Mouse (Mus musculus): ENCODE measurements around the gene Ttc23l. TPM values are rescaled to one million over a fixed set of nuclear protein-coding genes. Genes with fewer than 3 reads are reported as not detected.

Gene Ttc23l
- total and polyA plus RNA-seq, 3 experiments, result not detected

- no peak for TF ChIP-seq POLR2A (IDR thresholded peaks at IDR 0.05; ENCODE audit: control insufficient read depth in 1 of 2, insufficient read depth in 1 of 2, low read depth in 1 of 2, low read length in 2 of 2, poor library complexity in 1 of 2)
- TF ChIP-seq ELF1 (IDR thresholded peaks at IDR 0.05; ENCODE audit: low read depth, low read length), result no peak
- no peak for DNase-seq (ENCODE audit: low read depth, low spot score)
- no peak overlapping the region for H3K27ac ChIP-seq (ENCODE audit: control insufficient read depth, low read depth, low read length)
These were observed 40.1 kb upstream of the Ttc23l start for GRCm38 (mm10) chr15:10598259-10599225.

GRCm38 (mm10) chr15:10596871-10597270 is 38.4 kb upstream of the Ttc23l start:
- Histone ChIP-seq H3K4me1 (ENCODE audit: control insufficient read depth in 1 of 2, insufficient read depth in 2 of 2, low read length in 2 of 2) (peaks cover 0 to 9% of the 10 kb centered on the region in 2 experiments; a peak in 2 of 4 replicates), H3K9ac (ENCODE audit: control insufficient read depth, low read depth, low read length, poor library complexity, severe bottlenecking) (no peak overlapping the region), H3K9me3 (replicated peaks; ENCODE audit: insufficient read depth, low read length) (no peaks in the 10 kb centered on the region), H3K36me3 (ENCODE audit: control insufficient read depth in 1 of 2, insufficient read depth in 2 of 2, low read length in 2 of 2) (peaks cover 0 to 5% of the 10 kb centered on the region in 2 experiments; a peak in 2 of 4 replicates), H3K27me3 (ENCODE audit: control insufficient read depth in 1 of 2, insufficient read depth in 2 of 2, low read length in 2 of 2) (no peaks in the 10 kb centered on the region), H3K4me3 (ENCODE audit: control insufficient read depth in 1 of 2, insufficient read depth in 1 of 2, low read depth in 2 of 2, low read length in 2 of 2) (no peak overlapping the region), H3K79me2 (ENCODE audit: control insufficient read depth, insufficient read depth, low read length, poor library complexity) (no peaks in the 10 kb centered on the region), H3K27ac (ENCODE audit: control insufficient read depth, low read depth, low read length) (no peak overlapping the region)
- TF ChIP-seq TCF12 (IDR thresholded peaks at IDR 0.05; ENCODE audit: low read depth, low read length) (no peak), SMC3 (IDR thresholded peaks at IDR 0.05; ENCODE audit: low read depth, low read length) (no peak), TBP (IDR thresholded peaks at IDR 0.05; ENCODE audit: low read depth, low read length) (no peak), EP300 (IDR thresholded peaks at IDR 0.05; ENCODE audit: low read depth in 1 of 2, low read length in 2 of 2) (no peak), POLR2A (IDR thresholded peaks at IDR 0.05; ENCODE audit: control insufficient read depth in 1 of 2, insufficient read depth in 1 of 2, low read depth in 1 of 2, low read length in 2 of 2, poor library complexity in 1 of 2) (no peak), MEF2A (IDR thresholded peaks at IDR 0.05; ENCODE audit: extremely low read depth, insufficient replicate concordance, low read depth, low read length, poor library complexity, severe bottlenecking) (no peak), TAL1 (IDR thresholded peaks at IDR 0.05; ENCODE audit: low read length) (no peak), MAZ (IDR thresholded peaks at IDR 0.05; ENCODE audit: low read depth, low read length) (no peak), USF1 (IDR thresholded peaks at IDR 0.05; ENCODE audit: low read depth, low read length) (no peak), UBTF (IDR thresholded peaks at IDR 0.05; ENCODE audit: borderline replicate concordance, insufficient read depth, low read depth, low read length) (no peak)
- DNase-seq (ENCODE audit: low read depth, low spot score), result no peak

More at GRCm38 (mm10) chr15:10598259-10599225, 40.1 kb upstream of the Ttc23l start:
- peaks cover 0 to 9% of the 10 kb centered on the region in 2 experiments; a peak in 2 of 4 replicates for H3K4me1 ChIP-seq (ENCODE audit: control insufficient read depth in 1 of 2, insufficient read depth in 2 of 2, low read length in 2 of 2)
- no peaks in the 10 kb centered on the region for H3K27me3 ChIP-seq (ENCODE audit: control insufficient read depth in 1 of 2, insufficient read depth in 2 of 2, low read length in 2 of 2)
- H3K79me2 ChIP-seq (ENCODE audit: control insufficient read depth, insufficient read depth, low read length, poor library complexity), result no peaks in the 10 kb centered on the region
- peaks cover 0 to 5% of the 10 kb centered on the region in 2 experiments; a peak in 2 of 4 replicates for H3K36me3 ChIP-seq (ENCODE audit: control insufficient read depth in 1 of 2, insufficient read depth in 2 of 2, low read length in 2 of 2)
- H3K9ac ChIP-seq (ENCODE audit: control insufficient read depth, low read depth, low read length, poor library complexity, severe bottlenecking), result no peak overlapping the region
- no peak overlapping the region for H3K4me3 ChIP-seq (ENCODE audit: control insufficient read depth in 1 of 2, insufficient read depth in 1 of 2, low read depth in 2 of 2, low read length in 2 of 2)
- H3K9me3 ChIP-seq (replicated peaks; ENCODE audit: insufficient read depth, low read length), result no peaks in the 10 kb centered on the region

GRCm38 (mm10) chr15:10595408-10595807 is 36.9 kb upstream of the Ttc23l start:
- Histone ChIP-seq H3K9ac (ENCODE audit: control insufficient read depth, low read depth, low read length, poor library complexity, severe bottlenecking) (no peak overlapping the region), H3K27me3 (ENCODE audit: control insufficient read depth in 1 of 2, insufficient read depth in 2 of 2, low read length in 2 of 2) (no peaks in the 10 kb centered on the region), H3K27ac (ENCODE audit: control insufficient read depth, low read depth, low read length) (no peak overlapping the region), H3K79me2 (ENCODE audit: control insufficient read depth, insufficient read depth, low read length, poor library complexity) (no peaks in the 10 kb centered on the region), H3K9me3 (replicated peaks; ENCODE audit: insufficient read depth, low read length) (no peaks in the 10 kb centered on the region), H3K36me3 (ENCODE audit: control insufficient read depth in 1 of 2, insufficient read depth in 2 of 2, low read length in 2 of 2) (peaks cover 0 to 5% of the 10 kb centered on the region in 2 experiments; a peak in 2 of 4 replicates), H3K4me3 (ENCODE audit: control insufficient read depth in 1 of 2, insufficient read depth in 1 of 2, low read depth in 2 of 2, low read length in 2 of 2) (no peak overlapping the region), H3K4me1 (ENCODE audit: control insufficient read depth in 1 of 2, insufficient read depth in 2 of 2, low read length in 2 of 2) (peaks cover 0 to 9% of the 10 kb centered on the region in 2 experiments; a peak in 2 of 4 replicates)
- no peak for DNase-seq (ENCODE audit: low read depth, low spot score)
- no peak for TF ChIP-seq SMC3 (IDR thresholded peaks at IDR 0.05; ENCODE audit: low read depth, low read length)
- no peak for TF ChIP-seq CHD1 (IDR thresholded peaks at IDR 0.05; ENCODE audit: low read depth, low read length)
- TF ChIP-seq MYC (IDR thresholded peaks at IDR 0.05; ENCODE audit: low read depth, low read length), result no peak
- TF ChIP-seq NELFE (IDR thresholded peaks at IDR 0.05; ENCODE audit: low read depth, low read length), result no peak
- no peak for TF ChIP-seq MYB (IDR thresholded peaks at IDR 0.05; ENCODE audit: low read depth, low read length)
- TF ChIP-seq MAFK (IDR thresholded peaks at IDR 0.05; ENCODE audit: borderline replicate concordance, low read depth, low read length), result no peak

Data from MEL (cell line).